Mouse (Mus musculus): ENCODE measurements at regions not wholly inside any gene's neighbourhood (a gene's known extent, or its start where the extent isn't known, plus 50 kb on each side); places are given as distances from the start of the nearest gene placed in this dataset.
A peak's percentile ranks its signal among the peaks of the same experiment; 100 is the strongest.

- no peak for DNase-seq
These were observed 81.4 kb downstream of the Tfap2b start for GRCm38 (mm10) chr1:19290098-19290497.

- DNase-seq, result no peak
These were observed 112.9 kb downstream of the Tfap2b start for GRCm38 (mm10) chr1:19321598-19321997.

- no peak for DNase-seq
These were observed 127.3 kb downstream of the Tfap2b start for GRCm38 (mm10) chr1:19336062-19336461.

GRCm38 (mm10) chr1:19337207-19337606 lies 128.5 kb downstream of the Tfap2b start:
- no peak for DNase-seq

GRCm38 (mm10) chr1:19344445-19344844 lies 135.7 kb downstream of the Tfap2b start:
- no peak for DNase-seq

GRCm38 (mm10) chr1:19350495-19350894 lies 141.8 kb downstream of the Tfap2b start:
- no peak for DNase-seq

- no peak for DNase-seq
These were observed 176.1 kb downstream of the Tfap2b start for GRCm38 (mm10) chr1:19384856-19385255.

GRCm38 (mm10) chr1:19388864-19389505 lies 180.3 kb downstream of the Tfap2b start:
- no peak for DNase-seq

GRCm38 (mm10) chr1:19407556-19407955 lies 198.8 kb downstream of the Tfap2b start:
- no peak for DNase-seq

- no peak for DNase-seq
These were observed 203.6 kb downstream of the Tfap2b start for GRCm38 (mm10) chr1:19412345-19412744.

- DNase-seq, result peak; percentile 14
These were observed 212.4 kb downstream of the Tfap2b start for GRCm38 (mm10) chr1:19421116-19421515.

GRCm38 (mm10) chr1:19450786-19451185 lies 242.1 kb downstream of the Tfap2b start:
- peak; percentile 14 for DNase-seq

GRCm38 (mm10) chr1:19458646-19459441 lies 250.1 kb downstream of the Tfap2b start:
- no peak for DNase-seq

- DNase-seq, result no peak
These were observed 251.2 kb downstream of the Tfap2b start for GRCm38 (mm10) chr1:19459876-19460275.

- DNase-seq, result no peak
These were observed 264.8 kb downstream of the Tfap2b start for GRCm38 (mm10) chr1:19473561-19473960.
